Mouse (Mus musculus): ENCODE measurements at regions not wholly inside any gene's neighbourhood (a gene's known extent, or its start where the extent isn't known, plus 50 kb on each side); places are given as distances from the start of the nearest gene placed in this dataset.

DNA sequence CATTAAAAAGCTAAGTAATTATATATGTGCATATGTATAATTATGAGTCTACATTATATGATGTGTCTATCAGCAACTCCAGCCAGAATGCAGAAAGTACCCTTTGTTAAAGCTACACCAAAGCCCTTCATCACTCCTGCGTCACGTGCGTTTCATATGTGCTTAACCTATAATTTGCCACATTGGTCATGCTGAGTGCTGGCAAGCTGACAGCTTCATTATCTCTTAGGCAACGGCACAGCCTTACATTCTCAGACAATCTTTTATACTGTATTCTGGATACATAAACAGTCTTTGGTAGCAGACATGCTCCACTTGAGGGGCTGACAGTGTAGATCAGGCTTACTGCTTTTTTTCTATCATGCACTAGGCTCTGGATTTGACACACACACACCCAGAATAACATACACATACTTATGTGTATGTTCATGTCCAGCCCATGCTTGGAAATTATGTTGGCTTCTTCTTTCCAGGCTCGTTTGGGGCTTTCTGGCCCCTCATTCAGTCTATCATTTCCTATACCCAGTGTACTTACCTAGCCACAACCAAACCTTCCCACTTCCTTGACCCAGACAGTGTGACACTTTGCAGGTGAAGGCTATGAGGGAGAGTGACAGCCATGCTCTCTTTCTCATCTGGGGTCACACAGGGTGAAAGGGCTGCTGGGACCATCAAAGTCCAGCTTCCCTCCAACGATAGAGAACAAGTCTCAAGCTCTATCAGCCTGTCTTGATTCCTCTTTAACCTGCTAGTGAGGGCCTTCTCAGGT is 692.5 kb upstream of the Intu start:
- TF ChIP-seq CTCF (IDR thresholded peaks at IDR 0.05; ENCODE audit: low read depth, low read length) (no peak), EP300 (IDR thresholded peaks at IDR 0.05; ENCODE audit: insufficient read depth, low read depth, low read length) (no peak), POLR2A (IDR thresholded peaks at IDR 0.05; ENCODE audit: insufficient read depth, low read length) (no peak)
